Mouse (Mus musculus) MEL (cell line): ENCODE data around the gene Il11ra1.
"Not testable (repeated sequence)": the region's sequence is repeated elsewhere in the genome, so short reads cannot be mapped to it uniquely, and the experiment has no call there.

ENCODE experiments used
- CTCF ChIP-seq, 3 experiments: IDR thresholded peaks in 2 of 3; conservative IDR thresholded peaks in 1 of 3; 2 replicates each; pipeline ENCODE4 v1.5.1; 2011 to 2012; ENCODE audit warnings: low read length in 3 of 3, low read depth in 2 of 3, mild to moderate bottlenecking in 2 of 3, improper control_type of control experiment in 1 of 3, inconsistent platforms in 1 of 3, mixed read lengths in 1 of 3, moderate library complexity in 1 of 3; ENCODE audit not compliant: control insufficient read depth in 1 of 3, insufficient read depth in 1 of 3, poor library complexity in 1 of 3, severe bottlenecking in 1 of 3
- EP300 ChIP-seq, 2 experiments: IDR thresholded peaks; 2 replicates each; pipeline ENCODE4 v1.6.1; 2011; ENCODE audit warnings: improper control_type of control experiment in 2 of 2, low read length in 2 of 2, low read depth in 1 of 2, mild to moderate bottlenecking in 1 of 2
- GABPA ChIP-seq: IDR thresholded peaks from 2 replicates; pipeline ENCODE4 v1.6.1; 2012; ENCODE audit warnings: low read depth, mild to moderate bottlenecking, inconsistent platforms, low read length, improper control_type of control experiment, moderate library complexity
- GATA1 ChIP-seq: IDR thresholded peaks from 2 replicates; pipeline ENCODE4 v1.6.1; 2011; ENCODE audit warnings: low read depth, low read length, improper control_type of control experiment
- MAX ChIP-seq: IDR thresholded peaks from 2 replicates; pipeline ENCODE4 v1.6.1; 2011; ENCODE audit warnings: low read length, improper control_type of control experiment
- MXI1 ChIP-seq: IDR thresholded peaks from 2 replicates; pipeline ENCODE4 v1.6.1; 2011; ENCODE audit warnings: mild to moderate bottlenecking, low read depth, low read length, improper control_type of control experiment
- MYC ChIP-seq: IDR thresholded peaks from 2 replicates; pipeline ENCODE4 v1.6.1; 2011; ENCODE audit warnings: low read depth, mild to moderate bottlenecking, low read length, improper control_type of control experiment, moderate library complexity
- POLR2A ChIP-seq, 2 experiments: IDR thresholded peaks; 2 replicates each; pipeline ENCODE4 v1.6.1; 2011 to 2012; ENCODE audit warnings: low read length in 2 of 2, mild to moderate bottlenecking in 2 of 2, control low read depth in 1 of 2, improper control_type of control experiment in 1 of 2, low read depth in 1 of 2, moderate library complexity in 1 of 2; ENCODE audit not compliant: control insufficient read depth in 1 of 2, insufficient read depth in 1 of 2, poor library complexity in 1 of 2
- POLR2AphosphoS2 ChIP-seq: IDR thresholded peaks from 2 replicates; pipeline ENCODE4 v1.6.1; 2011; ENCODE audit warnings: low read length, improper control_type of control experiment
- TAL1 ChIP-seq: IDR thresholded peaks from 2 replicates; pipeline ENCODE4 v1.6.1; 2012; ENCODE audit warnings: mild to moderate bottlenecking, inconsistent platforms, low read length, moderate library complexity, mixed read lengths
- USF1 ChIP-seq: IDR thresholded peaks from 2 replicates; pipeline ENCODE4 v1.6.1; 2014; ENCODE audit warnings: low read depth, mild to moderate bottlenecking, inconsistent platforms, low read length, improper control_type of control experiment, moderate library complexity
- ZNF384 ChIP-seq: IDR thresholded peaks from 2 replicates; pipeline ENCODE4 v1.6.1; 2012; ENCODE audit warnings: low read depth, mild to moderate bottlenecking, inconsistent platforms, low read length, improper control_type of control experiment

DNA sequence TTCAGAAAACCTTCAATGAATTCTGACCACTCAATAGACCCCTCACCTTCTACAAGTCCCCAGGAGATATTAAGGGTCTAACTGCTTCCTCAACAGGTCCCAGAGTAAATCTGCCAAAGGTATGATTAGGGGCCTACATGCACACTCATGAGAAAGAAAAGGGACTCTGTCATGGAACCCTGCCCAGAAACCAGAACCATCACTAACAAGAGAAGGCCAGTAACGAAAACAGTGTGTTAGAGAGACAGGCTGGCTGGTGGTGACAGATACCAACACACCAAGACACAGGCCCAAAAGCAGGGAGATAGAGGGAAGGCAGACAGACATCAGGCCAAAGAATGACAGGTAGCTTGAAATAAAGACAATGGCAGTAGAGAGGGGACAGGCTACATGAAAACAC lies 11.2 kb upstream of the Il11ra1 start:
- not testable (repeated sequence) for TF ChIP-seq ZNF384; POLR2A (IDR thresholded peaks at IDR 0.05; ENCODE audit: control insufficient read depth in 1 of 2, insufficient read depth in 1 of 2, low read depth in 1 of 2, low read length in 2 of 2, poor library complexity in 1 of 2); MYC; GATA1; MXI1; CTCF (IDR thresholded peaks at IDR 0.05 in 2 of 3, conservative IDR thresholded peaks at IDR 0.05 in 1 of 3; ENCODE audit: control insufficient read depth in 1 of 3, insufficient read depth in 1 of 3, low read depth in 2 of 3, low read length in 3 of 3, poor library complexity in 1 of 3, severe bottlenecking in 1 of 3); GABPA; USF1; POLR2AphosphoS2; TAL1; EP300 (IDR thresholded peaks at IDR 0.05; ENCODE audit: low read depth in 1 of 2, low read length in 2 of 2); MAX
